Mouse (Mus musculus): ENCODE results near the gene Pde4a. TPM values are rescaled to one million over a fixed set of nuclear protein-coding genes. Genes with fewer than 3 reads are reported as not detected.

The Pde4a gene
- polyA plus RNA-seq, 1 experiment = 12.4 TPM

- no peak for DNase-seq (ENCODE audit: low read depth in 1 of 2, low spot score in 2 of 2)
These were observed 1.9 kb downstream of the Pde4a start for GRCm38 (mm10) chr9:21167140-21168097.

GRCm38 (mm10) chr9:21168161-21169123, 2.9 kb downstream of the Pde4a start:
- Histone ChIP-seq H3K27ac (ENCODE audit: insufficient read depth, low read length) (peak overlapping the region; percentile 78), H3K4me1 (ENCODE audit: control insufficient read depth, insufficient read depth, insufficient read length) (peaks cover 35% of the 10 kb centered on the region), H3K4me3 (ENCODE audit: extremely low read depth, insufficient read depth, insufficient read length) (peak overlapping the region; percentile 35), H3K36me3 (ENCODE audit: control insufficient read depth, insufficient read depth, low read length) (no peaks in the 10 kb centered on the region), H3K27me3 (ENCODE audit: control insufficient read depth, insufficient read depth, low read length) (peaks cover 12% of the 10 kb centered on the region)
- WGBS = 7% methylated on average over 30 of the region's 30 CpGs
- TF ChIP-seq CTCF (IDR thresholded peaks at IDR 0.05; ENCODE audit: extremely low read depth, insufficient read depth, insufficient read length, insufficient replicate concordance) (peak; percentile 80), POLR2A (IDR thresholded peaks at IDR 0.05; ENCODE audit: low read depth, low read length) (no peak)
- peak; percentile 49 to 69 for DNase-seq (ENCODE audit: low read depth in 1 of 2, low spot score in 2 of 2)

More at GRCm38 (mm10) chr9:21167140-21168097, 1.9 kb downstream of the Pde4a start:
- Histone ChIP-seq H3K27ac (ENCODE audit: insufficient read depth, low read length) (peak overlapping the region; percentile 78), H3K36me3 (ENCODE audit: control insufficient read depth, insufficient read depth, low read length) (no peaks in the 10 kb centered on the region), H3K4me3 (ENCODE audit: extremely low read depth, insufficient read depth, insufficient read length) (peak overlapping the region; percentile 35), H3K4me1 (ENCODE audit: control insufficient read depth, insufficient read depth, insufficient read length) (peaks cover 35% of the 10 kb centered on the region), H3K27me3 (ENCODE audit: control insufficient read depth, insufficient read depth, low read length) (peaks cover 12% of the 10 kb centered on the region)
- WGBS = 46% methylated on average over 10 of the region's 10 CpGs
- TF ChIP-seq CTCF (IDR thresholded peaks at IDR 0.05; ENCODE audit: extremely low read depth, insufficient read depth, insufficient read length, insufficient replicate concordance) = no peak

- TF ChIP-seq POLR2A (IDR thresholded peaks at IDR 0.05; ENCODE audit: low read depth, low read length) = no peak
- no peak for TF ChIP-seq CTCF (IDR thresholded peaks at IDR 0.05; ENCODE audit: extremely low read depth, insufficient read depth, insufficient read length, insufficient replicate concordance)
- Histone ChIP-seq H3K36me3 (ENCODE audit: control insufficient read depth, insufficient read depth, low read length) (no peaks in the 10 kb centered on the region), H3K27me3 (ENCODE audit: control insufficient read depth, insufficient read depth, low read length) (peaks cover 12% of the 10 kb centered on the region), H3K4me1 (ENCODE audit: control insufficient read depth, insufficient read depth, insufficient read length) (peaks cover 32% of the 10 kb centered on the region), H3K27ac (ENCODE audit: insufficient read depth, low read length) (no peak overlapping the region), H3K4me3 (ENCODE audit: extremely low read depth, insufficient read depth, insufficient read length) (no peak overlapping the region)
- no peak for DNase-seq (ENCODE audit: low read depth in 1 of 2, low spot score in 2 of 2)
- 52% methylated on average over 1 of the region's 1 CpGs for WGBS
These were observed 3.6 kb downstream of the Pde4a start for GRCm38 (mm10) chr9:21169157-21169556.

GRCm38 (mm10) chr9:21172364-21172763, 6.8 kb downstream of the Pde4a start:
- WGBS = 62% methylated on average over 6 of the region's 6 CpGs
- Histone ChIP-seq H3K4me1 (ENCODE audit: control insufficient read depth, insufficient read depth, insufficient read length) (peaks cover 13% of the 10 kb centered on the region), H3K27me3 (ENCODE audit: control insufficient read depth, insufficient read depth, low read length) (no peaks in the 10 kb centered on the region), H3K27ac (ENCODE audit: insufficient read depth, low read length) (no peak overlapping the region; the same call in 1 of the 2 replicates), H3K4me3 (ENCODE audit: extremely low read depth, insufficient read depth, insufficient read length) (no peak overlapping the region), H3K36me3 (ENCODE audit: control insufficient read depth, insufficient read depth, low read length) (no peaks in the 10 kb centered on the region)
- TF ChIP-seq POLR2A (IDR thresholded peaks at IDR 0.05; ENCODE audit: low read depth, low read length) (no peak), CTCF (IDR thresholded peaks at IDR 0.05; ENCODE audit: extremely low read depth, insufficient read depth, insufficient read length, insufficient replicate concordance) (no peak)
- DNase-seq (ENCODE audit: low read depth in 1 of 2, low spot score in 2 of 2) = no peak

- 80% methylated on average over 4 of the region's 4 CpGs for WGBS
- H3K27ac ChIP-seq (ENCODE audit: insufficient read depth, low read length) = no peak overlapping the region
- TF ChIP-seq POLR2A (IDR thresholded peaks at IDR 0.05; ENCODE audit: low read depth, low read length) (no peak), CTCF (IDR thresholded peaks at IDR 0.05; ENCODE audit: extremely low read depth, insufficient read depth, insufficient read length, insufficient replicate concordance) (no peak)
- no peaks in the 10 kb centered on the region for H3K27me3 ChIP-seq (ENCODE audit: control insufficient read depth, insufficient read depth, low read length)
- peaks cover 14% of the 10 kb centered on the region for H3K4me1 ChIP-seq (ENCODE audit: control insufficient read depth, insufficient read depth, insufficient read length)
- no peak overlapping the region for H3K4me3 ChIP-seq (ENCODE audit: extremely low read depth, insufficient read depth, insufficient read length)
- H3K36me3 ChIP-seq (ENCODE audit: control insufficient read depth, insufficient read depth, low read length) = no peaks in the 10 kb centered on the region
- no peak for DNase-seq (ENCODE audit: low read depth in 1 of 2, low spot score in 2 of 2)
These were observed 14.9 kb downstream of the Pde4a start for GRCm38 (mm10) chr9:21180402-21180801.

GRCm38 (mm10) chr9:21180841-21181240, 15.3 kb downstream of the Pde4a start:
- DNase-seq (ENCODE audit: low read depth in 1 of 2, low spot score in 2 of 2) = no peak
- peaks cover 14% of the 10 kb centered on the region for H3K4me1 ChIP-seq (ENCODE audit: control insufficient read depth, insufficient read depth, insufficient read length)
- 76% methylated on average over 1 of the region's 1 CpGs for WGBS
- H3K4me3 ChIP-seq (ENCODE audit: extremely low read depth, insufficient read depth, insufficient read length) = no peak overlapping the region
- no peaks in the 10 kb centered on the region for H3K36me3 ChIP-seq (ENCODE audit: control insufficient read depth, insufficient read depth, low read length)
- TF ChIP-seq CTCF (IDR thresholded peaks at IDR 0.05; ENCODE audit: extremely low read depth, insufficient read depth, insufficient read length, insufficient replicate concordance) (no peak), POLR2A (IDR thresholded peaks at IDR 0.05; ENCODE audit: low read depth, low read length) (no peak)
- H3K27ac ChIP-seq (ENCODE audit: insufficient read depth, low read length) = no peak overlapping the region
- no peaks in the 10 kb centered on the region for H3K27me3 ChIP-seq (ENCODE audit: control insufficient read depth, insufficient read depth, low read length)

All from spleen, adult 2 months (tissue).